Mouse (Mus musculus): Measurements from ENCODE around the gene Wdr18. TPM values are rescaled to one million over a fixed set of nuclear protein-coding genes. Genes with fewer than 3 reads are reported as not detected.
A peak's percentile ranks its signal among the peaks of the same experiment; 100 is the strongest.

Wdr18 gene
- polyA plus RNA-seq, 1 experiment from 2014 or later: 118 TPM

- Histone ChIP-seq H3K27ac (no peak overlapping the region), H3K4me1 (peaks cover 31% of the 10 kb centered on the region), H3K4me3 (no peak overlapping the region), H3K9me3 (no peaks in the 10 kb centered on the region), H3K36me3 (peaks cover 63% of the 10 kb centered on the region), H3K9ac (no peak overlapping the region), H3K27me3 (no peaks in the 10 kb centered on the region), H3K4me2 (replicated peaks) (no peak overlapping the region)
- no peak for ATAC-seq (ENCODE audit: insufficient number of reproducible peaks, insufficient read depth, low FRiP score, low TSS enrichment)
- 81% methylated on average over 27 of the region's 27 CpGs for WGBS
Measured at GRCm38 (mm10) chr10:79936911-79937441, 23.0 kb upstream of the Wdr18 start.

- Histone ChIP-seq H3K27ac (no peak overlapping the region), H3K36me3 (peaks cover 54% of the 10 kb centered on the region; the same call in 1 of the 2 replicates), H3K9me3 (no peaks in the 10 kb centered on the region), H3K9ac (no peak overlapping the region), H3K4me2 (replicated peaks) (no peak overlapping the region), H3K27me3 (no peaks in the 10 kb centered on the region), H3K4me3 (no peak overlapping the region), H3K4me1 (peaks cover 21% of the 10 kb centered on the region)
- ATAC-seq (ENCODE audit: insufficient number of reproducible peaks, insufficient read depth, low FRiP score, low TSS enrichment): no peak
- 42% methylated on average over 11 of the region's 11 CpGs for WGBS
Measured at GRCm38 (mm10) chr10:79937775-79938526, 22.0 kb upstream of the Wdr18 start.

- Histone ChIP-seq H3K27ac (no peak overlapping the region), H3K4me2 (replicated peaks) (no peak overlapping the region), H3K9ac (no peak overlapping the region), H3K9me3 (no peaks in the 10 kb centered on the region), H3K36me3 (peaks cover 40% of the 10 kb centered on the region; the same call in 1 of the 2 replicates), H3K4me3 (no peak overlapping the region), H3K27me3 (no peaks in the 10 kb centered on the region), H3K4me1 (peaks cover 26% of the 10 kb centered on the region)
- WGBS: 63% methylated on average over 7 of the region's 7 CpGs
- ATAC-seq (ENCODE audit: insufficient number of reproducible peaks, insufficient read depth, low FRiP score, low TSS enrichment): no peak
Measured at GRCm38 (mm10) chr10:79940749-79941148, 19.2 kb upstream of the Wdr18 start.

GRCm38 (mm10) chr10:79942988-79943387, 17.0 kb upstream of the Wdr18 start:
- no peaks in the 10 kb centered on the region for H3K27me3 ChIP-seq
- no peak for ATAC-seq (ENCODE audit: insufficient number of reproducible peaks, insufficient read depth, low FRiP score, low TSS enrichment)
- no peaks in the 10 kb centered on the region for H3K9me3 ChIP-seq
- H3K4me3 ChIP-seq: no peak overlapping the region
- no peak overlapping the region for H3K9ac ChIP-seq
- 80% methylated on average over 1 of the region's 1 CpGs for WGBS
- H3K4me2 ChIP-seq (replicated peaks): no peak overlapping the region
- H3K36me3 ChIP-seq: peaks cover 22% of the 10 kb centered on the region; the same call in 1 of the 2 replicates
- H3K27ac ChIP-seq: no peak overlapping the region
- H3K4me1 ChIP-seq: peaks cover 32% of the 10 kb centered on the region

- Histone ChIP-seq H3K36me3 (peaks cover 21% of the 10 kb centered on the region), H3K4me1 (peaks cover 32% of the 10 kb centered on the region), H3K4me3 (no peak overlapping the region), H3K27me3 (no peaks in the 10 kb centered on the region), H3K27ac (no peak overlapping the region), H3K4me2 (replicated peaks) (no peak overlapping the region), H3K9me3 (no peaks in the 10 kb centered on the region), H3K9ac (no peak overlapping the region)
- ATAC-seq (ENCODE audit: insufficient number of reproducible peaks, insufficient read depth, low FRiP score, low TSS enrichment): no peak
- 83% methylated on average over 9 of the region's 9 CpGs for WGBS
Measured at GRCm38 (mm10) chr10:79943471-79943901, 16.5 kb upstream of the Wdr18 start.

GRCm38 (mm10) chr10:79945507-79946234, 14.3 kb upstream of the Wdr18 start:
- Histone ChIP-seq H3K27me3 (no peaks in the 10 kb centered on the region), H3K4me1 (peaks cover 32% of the 10 kb centered on the region), H3K9ac (0 out of 2 replicates have a peak overlapping the region, but pooled peaks have one; percentile 25), H3K4me3 (no peak overlapping the region), H3K9me3 (no peaks in the 10 kb centered on the region), H3K4me2 (replicated peaks) (peak overlapping the region; percentile 10; the same call in 1 of the 2 replicates), H3K27ac (peak overlapping the region; percentile 73), H3K36me3 (peaks cover 33% of the 10 kb centered on the region)
- 19% methylated on average over 16 of the region's 16 CpGs for WGBS
- ATAC-seq (ENCODE audit: insufficient number of reproducible peaks, insufficient read depth, low FRiP score, low TSS enrichment): no peak

- Histone ChIP-seq H3K9me3 (no peaks in the 10 kb centered on the region), H3K4me3 (0 out of 2 replicates have a peak overlapping the region, but pooled peaks have one; percentile 0), H3K4me1 (peaks cover 32% of the 10 kb centered on the region), H3K4me2 (replicated peaks) (no peak overlapping the region), H3K36me3 (peaks cover 40% of the 10 kb centered on the region), H3K27ac (peak overlapping the region; percentile 73), H3K27me3 (no peaks in the 10 kb centered on the region), H3K9ac (0 out of 2 replicates have a peak overlapping the region, but pooled peaks have one; percentile 25)
- WGBS: 10% methylated on average over 7 of the region's 7 CpGs
- no peak for ATAC-seq (ENCODE audit: insufficient number of reproducible peaks, insufficient read depth, low FRiP score, low TSS enrichment)
Measured at GRCm38 (mm10) chr10:79946752-79947322, 13.1 kb upstream of the Wdr18 start.

- Histone ChIP-seq H3K36me3 (peaks cover 39% of the 10 kb centered on the region), H3K4me1 (peaks cover 32% of the 10 kb centered on the region), H3K4me2 (replicated peaks) (no peak overlapping the region), H3K27ac (0 out of 2 replicates have a peak overlapping the region, but pooled peaks have one; percentile 73), H3K9ac (no peak overlapping the region), H3K9me3 (no peaks in the 10 kb centered on the region), H3K27me3 (no peaks in the 10 kb centered on the region), H3K4me3 (no peak overlapping the region)
- ATAC-seq (ENCODE audit: insufficient number of reproducible peaks, insufficient read depth, low FRiP score, low TSS enrichment): no peak
- 65% methylated on average over 6 of the region's 6 CpGs for WGBS
Measured at GRCm38 (mm10) chr10:79947502-79947901, 12.4 kb upstream of the Wdr18 start.

- H3K4me2 ChIP-seq (replicated peaks): no peak overlapping the region
- no peak for ATAC-seq (ENCODE audit: insufficient number of reproducible peaks, insufficient read depth, low FRiP score, low TSS enrichment)
- H3K27ac ChIP-seq: no peak overlapping the region
- 83% methylated on average over 4 of the region's 4 CpGs for WGBS
- no peak overlapping the region for H3K9ac ChIP-seq
- peaks cover 24% of the 10 kb centered on the region for H3K4me1 ChIP-seq
- peaks cover 48% of the 10 kb centered on the region for H3K36me3 ChIP-seq
- no peak overlapping the region for H3K4me3 ChIP-seq
- H3K27me3 ChIP-seq: no peaks in the 10 kb centered on the region
- H3K9me3 ChIP-seq: no peaks in the 10 kb centered on the region
Measured at GRCm38 (mm10) chr10:79949873-79950272, 10.1 kb upstream of the Wdr18 start.

GRCm38 (mm10) chr10:79950661-79951060, 9.3 kb upstream of the Wdr18 start:
- Histone ChIP-seq H3K9ac (no peak overlapping the region), H3K9me3 (no peaks in the 10 kb centered on the region), H3K27ac (no peak overlapping the region), H3K4me1 (peaks cover 19% of the 10 kb centered on the region), H3K27me3 (no peaks in the 10 kb centered on the region), H3K4me3 (no peak overlapping the region), H3K4me2 (replicated peaks) (no peak overlapping the region), H3K36me3 (peaks cover 48% of the 10 kb centered on the region)
- ATAC-seq (ENCODE audit: insufficient number of reproducible peaks, insufficient read depth, low FRiP score, low TSS enrichment): no peak
- WGBS: 87% methylated on average over 18 of the region's 18 CpGs

- no peaks in the 10 kb centered on the region for H3K9me3 ChIP-seq
Measured at GRCm38 (mm10) chr10:79953946-79954345, 6.0 kb upstream of the Wdr18 start.

More at GRCm38 (mm10) chr10:79953946-79954345, 6.0 kb upstream of the Wdr18 start:
- peaks cover 39% of the 10 kb centered on the region for H3K36me3 ChIP-seq
- ATAC-seq (ENCODE audit: insufficient number of reproducible peaks, insufficient read depth, low FRiP score, low TSS enrichment): no peak
- H3K4me1 ChIP-seq: peaks cover 6% of the 10 kb centered on the region; the same call in 1 of the 2 replicates
- H3K4me3 ChIP-seq: no peak overlapping the region
- WGBS: 85% methylated on average over 6 of the region's 6 CpGs
- no peak overlapping the region for H3K9ac ChIP-seq
- no peak overlapping the region for H3K27ac ChIP-seq
- no peak overlapping the region for H3K4me2 ChIP-seq (replicated peaks)
- no peaks in the 10 kb centered on the region for H3K27me3 ChIP-seq
